Mouse (Mus musculus) G1E (cell line): ENCODE measurements around the gene Slc2a10.

Experiments used
- CTCF ChIP-seq: IDR thresholded peaks from 2 replicates; pipeline ENCODE4 v1.5.1; 2012; ENCODE audit warnings: low read depth, low read length, inconsistent platforms, mixed read lengths
- TAL1 ChIP-seq: conservative IDR thresholded peaks from 2 replicates; pipeline ENCODE4 v1.6.1; 2012; ENCODE audit warnings: low read depth, low read length, inconsistent platforms, mixed read lengths

- no peak for TF ChIP-seq TAL1
- no peak for TF ChIP-seq CTCF
Measured at GRCm38 (mm10) chr2:165563298-165564058, 59.9 kb downstream of the Slc2a10 start.
